Mouse (Mus musculus) large intestine, adult 2 months (tissue): ENCODE results near the gene Suclg2. TPM values are rescaled to one million over a fixed set of nuclear protein-coding genes. Genes with fewer than 3 reads are reported as not detected.
"Not testable (repeated sequence)": the region's sequence is repeated elsewhere in the genome, so short reads cannot be mapped to it uniquely, and the experiment has no call there.

Experiments used
- DNase-seq: peaks from one replicate; pipeline ENCODE4 v3.0.0-alpha.2; 2012; ENCODE audit warnings: low read depth, low spot score
- WGBS: fragments of 180-500 bp; shearing (Covaris S2); methylation state at CpG from one replicate; pipeline ENCODE4 v1.1.7; 2018; 5-methylcytosine and 5-hydroxymethylcytosine counted together
- polyA plus RNA-seq: library from polyadenylated mRNA; depleted of rRNA; stranded (reverse); fragments of >200 nt; gene quantifications from 2 replicates; pipeline ENCODE4 v1.2.3, GENCODE M21; 2012

The Suclg2 gene
- polyA plus RNA-seq, 1 experiment = 30.6 TPM

DNA sequence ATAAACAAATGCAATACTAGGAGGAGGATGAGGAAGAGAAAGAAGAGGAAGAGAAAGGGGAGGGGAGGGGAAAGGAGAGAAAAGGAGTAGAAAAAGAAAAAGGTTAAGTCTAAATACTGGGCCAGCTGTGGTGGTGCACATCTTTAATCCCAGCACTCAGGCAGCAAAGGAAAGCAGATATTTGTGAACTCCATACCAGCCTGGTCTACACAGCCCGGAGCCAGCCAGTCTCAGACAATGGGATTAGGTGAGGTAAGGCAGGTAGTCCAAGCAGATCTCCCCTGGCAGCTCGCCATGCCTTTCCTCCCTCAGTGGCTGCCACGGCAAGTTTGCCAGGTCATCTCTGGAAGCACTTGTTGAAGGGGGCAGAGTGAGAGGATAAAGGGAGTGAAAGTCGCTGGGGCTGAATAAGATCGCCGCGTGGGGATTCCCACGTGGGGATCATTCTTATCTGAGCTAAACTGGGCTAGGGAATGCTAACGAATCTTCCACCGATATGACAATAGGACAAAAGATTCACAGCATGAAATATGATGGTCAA is 69.4 kb downstream of the Suclg2 start:
- no peak for DNase-seq
- WGBS = 86% methylated on average over 10 of the region's 10 CpGs

DNA sequence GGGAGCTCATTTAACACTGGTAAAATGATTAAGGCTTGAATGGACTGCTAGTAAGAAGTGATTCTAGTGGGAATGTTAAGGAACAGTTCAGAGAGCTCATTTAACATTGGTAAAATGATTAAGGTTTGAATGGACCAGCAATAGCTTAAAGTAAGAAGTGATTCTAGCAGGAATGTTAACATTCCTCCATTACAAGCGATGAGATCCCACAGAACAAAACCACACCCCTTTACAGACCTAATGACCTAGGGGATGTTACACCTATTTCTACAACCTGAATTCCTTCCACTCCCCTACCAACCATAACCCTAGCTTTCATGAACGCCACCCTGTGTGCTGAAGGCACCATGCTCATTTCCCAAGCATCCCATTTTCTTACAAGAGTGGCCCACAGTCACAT is 81.2 kb downstream of the Suclg2 start:
- WGBS = 93% methylated on average over 2 of the region's 2 CpGs
- no peak for DNase-seq

DNA sequence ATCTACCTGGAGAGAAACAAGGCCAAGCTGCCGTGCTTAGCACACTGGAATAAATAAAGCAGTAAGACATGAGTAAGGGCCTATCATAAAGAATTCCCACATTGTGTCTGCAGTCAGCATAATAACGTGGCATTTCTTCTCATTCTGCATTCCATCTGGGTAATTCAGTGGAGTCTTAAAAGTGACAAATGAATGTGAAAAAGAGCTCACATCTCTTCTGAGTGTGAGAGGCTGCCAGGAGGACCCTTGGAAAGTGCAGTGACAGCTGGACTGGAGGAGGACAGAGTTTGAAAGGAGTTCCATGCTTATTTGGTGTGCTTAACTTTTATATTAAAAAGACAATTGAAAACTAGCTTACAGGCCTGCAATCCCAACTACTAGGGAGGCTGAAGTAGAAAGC is 83.2 kb downstream of the Suclg2 start:
- WGBS = 56% methylated on average over 2 of the region's 2 CpGs
- no peak for DNase-seq

DNA sequence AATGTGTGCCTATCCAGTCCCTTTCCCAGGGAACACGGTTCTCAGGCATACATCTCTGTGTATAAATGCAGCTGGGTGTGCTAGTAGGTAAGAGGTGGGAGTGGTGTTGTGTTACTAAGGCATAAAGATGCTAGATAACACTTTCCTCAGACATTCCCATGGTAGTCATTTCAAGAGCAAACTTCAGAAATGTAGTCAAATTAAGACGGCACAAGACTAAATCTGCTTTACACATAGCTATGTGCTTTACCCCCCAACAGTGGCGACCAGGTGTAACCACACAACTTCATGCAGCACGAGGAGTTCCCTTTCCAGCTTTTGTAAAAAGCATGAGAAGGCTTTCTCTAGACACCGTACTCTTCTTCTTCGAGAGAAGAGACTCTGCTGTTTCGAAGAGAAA is 89.5 kb downstream of the Suclg2 start:
- DNase-seq = no peak
- 88% methylated on average over 7 of the region's 7 CpGs for WGBS

DNA sequence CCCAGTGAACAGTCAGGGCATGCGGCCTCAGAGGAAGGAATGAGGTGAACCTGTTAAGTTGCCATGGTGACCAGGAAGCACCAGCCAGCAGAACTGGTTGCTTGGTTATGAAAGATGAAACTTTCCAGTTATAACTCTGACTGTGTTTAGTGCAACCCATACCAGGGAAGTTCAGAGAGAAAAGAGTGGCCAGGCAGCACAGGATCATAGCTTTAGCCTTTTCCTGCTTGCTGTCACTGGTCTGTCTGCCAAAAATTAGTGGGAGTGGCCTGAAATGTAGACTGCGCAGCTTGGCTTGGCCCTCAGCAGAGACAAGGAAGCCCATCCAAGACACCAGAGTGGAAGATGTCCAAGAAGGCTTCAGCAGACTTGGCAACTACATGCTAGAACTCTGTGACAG is 96.8 kb downstream of the Suclg2 start:
- WGBS = 74% methylated on average over 2 of the region's 2 CpGs
- no peak for DNase-seq

DNA sequence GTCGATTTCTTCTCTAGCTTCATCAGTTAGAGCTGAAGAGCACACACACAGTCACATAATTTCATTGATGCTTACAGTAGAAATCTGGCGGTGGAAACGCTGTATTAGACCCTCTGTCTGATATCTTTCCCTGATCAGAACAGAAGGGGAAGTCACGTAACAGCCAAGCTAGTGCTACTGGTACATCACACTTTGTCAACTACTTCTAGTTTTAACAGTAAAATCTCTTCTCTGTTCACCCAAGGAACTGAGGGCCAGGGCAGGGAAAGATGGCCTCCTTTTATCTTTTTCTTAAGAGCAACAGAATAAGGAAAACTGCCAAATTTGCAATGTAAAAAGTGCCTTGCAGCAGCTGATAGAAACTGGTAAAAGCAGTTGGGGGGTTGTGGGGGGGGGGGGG is 97.8 kb downstream of the Suclg2 start:
- no peak for DNase-seq
- 90% methylated on average over 4 of the region's 4 CpGs for WGBS

DNA sequence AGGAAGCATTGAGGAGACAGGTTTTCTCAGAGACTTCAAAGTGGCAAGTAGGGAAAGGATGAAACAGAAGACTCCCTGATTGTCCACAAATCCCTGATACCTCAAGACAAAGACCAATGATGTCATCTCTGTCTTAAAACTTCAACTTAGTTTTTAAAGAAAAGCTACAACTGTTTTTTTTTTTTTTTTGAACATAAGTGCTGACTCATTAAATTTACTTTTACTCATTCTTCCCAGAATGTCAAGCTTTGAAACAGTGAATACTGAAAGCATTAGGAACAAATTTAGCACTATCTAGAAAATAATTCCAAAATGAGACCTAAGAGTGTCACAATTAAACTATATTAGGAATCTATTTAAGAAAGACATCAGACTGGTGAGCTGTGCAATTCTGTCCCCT is 98.8 kb downstream of the Suclg2 start:
- no peak for DNase-seq

DNA sequence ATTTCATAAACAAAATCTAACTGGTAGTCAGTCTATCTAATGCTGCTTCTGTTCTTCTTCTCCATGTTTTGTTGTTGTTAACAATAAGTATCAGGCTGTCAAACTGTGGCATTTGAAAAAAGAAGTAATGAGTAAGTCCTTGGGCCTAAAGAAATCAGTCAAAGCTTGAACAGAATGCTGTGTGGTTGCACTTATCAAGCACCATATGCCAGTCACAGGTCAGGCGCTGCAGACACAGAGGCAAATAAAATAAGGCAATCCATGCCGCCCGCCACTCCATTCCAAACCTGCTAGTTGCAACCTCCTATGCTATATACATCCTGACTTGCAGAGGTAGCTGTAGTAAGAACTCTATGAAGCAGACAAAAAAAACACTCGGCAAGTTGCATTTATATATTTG is 100.2 kb downstream of the Suclg2 start:
- DNase-seq = no peak
- 87% methylated on average over 4 of the region's 4 CpGs for WGBS

DNA sequence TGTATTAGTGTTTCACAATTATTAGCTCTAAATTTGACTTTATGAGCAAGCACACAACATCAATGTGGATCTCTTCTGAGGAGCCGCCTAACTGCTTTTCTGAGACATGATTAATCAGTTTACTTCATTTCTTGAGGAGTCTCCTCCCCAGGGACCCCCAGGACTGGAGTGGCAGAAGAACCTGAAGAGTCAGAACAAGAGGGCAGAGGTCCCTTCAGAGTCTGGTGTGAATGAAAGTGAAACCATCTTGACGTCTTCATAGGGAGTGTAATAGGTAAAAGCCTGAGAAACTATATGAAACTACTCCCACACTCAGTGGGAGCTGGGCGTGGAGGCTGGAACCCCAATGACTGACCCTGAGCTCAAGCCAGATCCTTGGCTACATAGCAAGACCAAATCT is 105.4 kb downstream of the Suclg2 start:
- WGBS = 72% methylated on average over 3 of the region's 3 CpGs
- DNase-seq = no peak

DNA sequence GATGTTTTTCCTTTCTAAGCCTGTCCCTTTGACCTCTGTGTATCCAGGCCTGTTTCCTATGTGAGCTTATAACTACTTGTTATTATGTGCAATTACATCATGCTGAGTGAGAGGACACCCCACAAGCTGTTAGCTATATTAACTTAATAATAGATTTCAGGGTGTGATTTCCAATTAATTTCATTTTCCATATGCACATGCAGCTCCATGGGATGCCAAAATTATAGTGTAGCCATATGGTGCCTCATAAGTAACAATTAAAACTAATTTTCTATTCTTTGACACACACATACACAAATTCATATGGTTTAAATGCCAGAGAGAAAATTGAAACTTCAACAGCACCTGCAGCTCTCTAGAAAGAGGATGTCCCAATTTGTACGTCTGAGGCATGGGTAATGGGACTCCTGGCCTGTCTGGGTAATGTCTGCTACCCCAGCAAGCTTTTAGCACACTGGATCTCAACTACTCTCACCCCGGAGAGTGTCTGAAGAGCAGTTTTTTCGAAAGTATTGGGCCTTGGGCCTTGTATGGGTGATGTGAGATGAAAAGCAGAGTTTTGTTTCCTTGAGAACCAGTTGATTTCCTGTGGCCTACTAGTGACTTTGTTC is 106.1 kb downstream of the Suclg2 start:
- no peak for DNase-seq
- 88% methylated on average over 3 of the region's 3 CpGs for WGBS

DNA sequence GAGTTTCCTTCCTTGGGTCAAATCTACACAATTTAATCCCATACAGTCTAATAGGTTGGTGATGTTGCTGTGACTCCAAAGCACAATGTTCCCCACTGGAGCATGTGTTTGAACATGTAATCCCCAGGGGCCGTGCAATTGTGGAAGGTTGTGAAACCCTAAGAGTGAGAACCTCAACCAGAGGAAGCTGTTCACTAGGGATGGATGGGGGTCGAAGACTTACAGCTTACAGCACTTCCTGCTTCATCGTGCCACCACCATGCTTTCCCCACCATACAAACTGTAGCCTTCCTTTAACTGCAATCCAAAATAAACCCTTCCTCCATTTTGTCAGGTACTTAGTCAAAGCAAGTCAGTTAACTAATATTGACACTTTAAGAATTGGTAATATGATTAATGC is 107.5 kb downstream of the Suclg2 start:
- no peak for DNase-seq
- WGBS = 78% methylated on average over 3 of the region's 3 CpGs

DNA sequence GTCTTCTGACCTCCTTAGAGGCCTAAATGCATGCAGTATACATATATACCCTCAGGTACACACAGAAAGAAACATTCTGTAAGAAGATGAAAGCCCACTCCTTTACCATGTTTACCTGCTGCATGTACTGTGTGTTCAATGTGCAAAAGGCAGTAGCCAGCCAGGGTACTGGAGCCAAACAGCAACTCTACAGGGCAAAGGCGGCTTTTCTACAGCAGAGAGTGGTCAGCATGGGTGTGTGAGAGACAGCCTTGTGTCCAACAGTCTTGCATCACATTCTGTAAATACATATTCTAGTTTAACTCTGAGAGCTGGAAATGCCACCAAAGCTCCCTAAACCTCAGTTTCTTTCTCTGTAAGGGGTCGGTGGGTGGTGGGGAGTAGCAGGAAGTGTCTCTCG is 110.5 kb downstream of the Suclg2 start:
- WGBS = 95% methylated on average over 3 of the region's 3 CpGs
- DNase-seq = no peak

DNA sequence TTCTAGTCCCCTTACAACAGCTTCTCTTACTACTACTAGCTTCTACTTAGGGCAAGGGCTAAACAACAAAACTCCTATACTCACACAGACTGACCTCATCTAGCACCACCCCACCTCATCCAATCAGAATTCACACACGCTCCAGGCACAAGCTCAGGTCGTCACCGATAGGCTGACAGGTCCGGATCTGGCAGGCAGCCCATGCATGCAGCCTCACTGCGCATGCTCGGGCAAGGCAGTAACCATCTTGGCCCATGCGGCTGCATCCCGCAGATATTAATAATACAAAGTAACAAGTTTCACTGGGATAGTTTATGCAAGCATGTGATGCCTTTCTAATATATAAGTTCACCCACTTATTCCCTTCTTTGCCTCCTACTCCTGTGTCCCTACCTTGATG is 117.9 kb downstream of the Suclg2 start:
- 91% methylated on average over 8 of the region's 8 CpGs for WGBS

DNA sequence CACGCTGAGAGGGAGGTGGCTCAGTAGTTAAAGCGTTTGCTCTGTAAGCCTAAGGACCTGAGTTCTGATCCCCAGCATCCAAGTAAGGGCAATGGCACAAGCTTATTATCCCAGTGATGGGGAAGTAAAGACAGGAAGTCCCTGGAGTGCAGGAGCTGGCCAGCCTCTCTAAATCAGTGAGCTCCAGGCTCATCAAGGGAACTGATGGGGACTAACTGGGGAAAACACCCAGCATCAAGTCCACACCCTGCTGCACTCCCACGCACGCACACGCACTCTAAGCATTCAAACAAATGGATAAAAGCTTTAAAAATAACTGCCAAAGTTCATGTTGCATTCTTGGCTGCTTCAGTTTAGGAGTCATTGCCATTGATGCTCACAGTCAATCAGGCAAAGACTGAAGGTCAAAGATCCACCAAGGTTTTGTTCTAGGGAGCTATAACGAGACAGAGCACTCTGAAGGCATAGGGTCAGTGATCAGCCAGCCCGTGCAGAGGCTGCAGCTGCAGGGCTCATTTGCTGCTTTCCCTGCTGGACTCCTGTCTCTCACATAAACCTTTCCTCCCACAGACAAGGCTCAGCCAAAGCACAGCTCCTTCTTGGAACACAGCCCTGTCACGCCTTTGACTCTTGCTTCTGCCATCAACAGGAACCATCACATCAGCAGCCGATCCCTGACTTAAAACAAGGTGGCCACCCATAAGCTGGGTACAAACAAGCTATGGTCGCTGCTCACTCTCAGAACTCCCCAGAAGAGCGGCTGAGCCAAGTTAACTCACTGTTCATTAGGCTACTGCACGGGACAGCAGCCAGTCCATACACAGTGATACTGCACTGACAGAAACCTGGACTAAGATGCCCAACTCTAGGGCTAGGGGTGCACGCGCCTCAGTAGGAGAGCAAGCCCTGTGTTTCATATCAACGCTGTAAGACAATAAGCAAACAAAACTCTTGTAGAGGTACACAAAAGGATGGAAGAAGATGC is 121.5 kb downstream of the Suclg2 start:
- no peak for DNase-seq
- WGBS = 66% methylated on average over 15 of the region's 15 CpGs

More for the DNA sequence above, 117.9 kb downstream of the Suclg2 start:
- not testable (repeated sequence) for DNase-seq

DNA sequence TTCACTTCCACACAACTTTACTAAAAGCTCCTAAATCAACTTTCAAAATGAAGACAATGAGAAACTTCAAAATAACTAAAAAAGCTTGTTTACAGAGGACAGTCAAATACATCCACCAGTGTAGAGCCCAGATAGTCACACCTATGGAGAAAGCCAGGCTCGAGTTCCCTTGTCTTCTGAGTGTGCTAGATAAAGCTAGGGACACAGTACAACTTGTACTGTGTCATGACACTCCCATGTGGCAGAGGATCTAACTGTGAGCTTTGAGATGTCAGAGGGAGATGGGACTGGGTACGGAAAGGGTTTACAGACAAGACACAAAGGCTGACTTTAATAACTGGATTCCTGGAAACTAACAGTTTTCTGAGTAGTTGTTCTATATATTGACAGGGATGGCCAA is 122.7 kb downstream of the Suclg2 start:
- DNase-seq = no peak
- WGBS = 74% methylated on average over 2 of the region's 2 CpGs

DNA sequence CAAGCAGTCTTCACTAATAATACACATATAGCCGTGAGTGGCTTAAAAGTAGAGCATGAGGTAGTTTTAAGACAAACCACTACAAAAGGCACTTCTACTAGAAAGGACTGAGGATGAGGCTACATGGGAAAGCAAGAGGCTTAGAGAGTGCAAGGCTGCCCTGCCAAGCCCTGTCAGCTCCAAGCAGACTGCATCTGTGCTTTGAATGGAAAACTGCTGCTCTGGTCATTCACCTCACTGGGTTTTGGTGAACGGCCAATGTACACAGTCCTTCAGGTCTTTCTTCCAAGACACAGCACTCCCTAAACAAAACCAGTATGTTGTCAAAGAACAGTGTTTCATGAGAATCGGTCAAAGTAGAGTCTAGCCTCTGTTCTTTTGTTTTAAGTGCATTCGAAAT is 124.4 kb downstream of the Suclg2 start:
- no peak for DNase-seq
- 61% methylated on average over 4 of the region's 4 CpGs for WGBS

DNA sequence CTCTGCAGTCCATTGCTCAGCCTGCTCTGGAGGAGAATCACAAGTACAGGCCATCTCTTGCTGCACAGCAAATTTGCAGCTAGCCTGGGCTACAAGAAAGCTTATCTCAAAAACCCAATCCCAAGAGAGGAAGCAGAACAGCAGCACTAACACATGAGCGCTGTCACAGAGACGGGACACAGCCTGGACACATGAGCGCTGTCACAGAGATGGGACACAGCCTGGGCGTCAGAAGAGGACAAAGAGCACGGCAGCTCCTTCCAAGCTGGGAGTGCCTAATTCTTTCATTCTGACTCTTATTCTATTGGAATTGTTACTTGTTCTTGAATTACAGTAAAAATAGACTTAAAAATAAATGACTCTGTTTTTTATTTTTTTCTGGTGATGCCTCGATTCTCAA is 126.2 kb downstream of the Suclg2 start:
- 91% methylated on average over 6 of the region's 6 CpGs for WGBS

DNA sequence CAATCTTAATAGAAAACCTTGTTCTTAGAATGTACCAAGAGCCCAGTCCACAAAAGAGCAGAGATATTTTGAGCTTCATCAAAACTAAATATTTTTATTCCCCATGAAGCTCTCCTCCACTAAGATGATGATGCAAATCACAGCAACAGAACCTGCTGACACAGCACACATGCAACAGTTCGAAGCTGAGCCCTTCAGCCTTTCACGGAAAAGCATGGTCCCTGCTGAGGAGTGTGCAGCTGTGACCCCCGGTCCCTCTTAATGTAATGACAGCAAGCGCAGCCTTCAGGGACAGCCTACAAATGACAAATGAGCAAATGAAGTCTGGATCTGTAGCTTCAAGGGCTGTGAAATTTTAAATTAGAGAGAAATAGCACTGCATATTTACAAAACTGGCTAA is 128.1 kb downstream of the Suclg2 start:
- no peak for DNase-seq
- 84% methylated on average over 4 of the region's 4 CpGs for WGBS

More for the DNA sequence above, 126.2 kb downstream of the Suclg2 start:
- DNase-seq = no peak

DNA sequence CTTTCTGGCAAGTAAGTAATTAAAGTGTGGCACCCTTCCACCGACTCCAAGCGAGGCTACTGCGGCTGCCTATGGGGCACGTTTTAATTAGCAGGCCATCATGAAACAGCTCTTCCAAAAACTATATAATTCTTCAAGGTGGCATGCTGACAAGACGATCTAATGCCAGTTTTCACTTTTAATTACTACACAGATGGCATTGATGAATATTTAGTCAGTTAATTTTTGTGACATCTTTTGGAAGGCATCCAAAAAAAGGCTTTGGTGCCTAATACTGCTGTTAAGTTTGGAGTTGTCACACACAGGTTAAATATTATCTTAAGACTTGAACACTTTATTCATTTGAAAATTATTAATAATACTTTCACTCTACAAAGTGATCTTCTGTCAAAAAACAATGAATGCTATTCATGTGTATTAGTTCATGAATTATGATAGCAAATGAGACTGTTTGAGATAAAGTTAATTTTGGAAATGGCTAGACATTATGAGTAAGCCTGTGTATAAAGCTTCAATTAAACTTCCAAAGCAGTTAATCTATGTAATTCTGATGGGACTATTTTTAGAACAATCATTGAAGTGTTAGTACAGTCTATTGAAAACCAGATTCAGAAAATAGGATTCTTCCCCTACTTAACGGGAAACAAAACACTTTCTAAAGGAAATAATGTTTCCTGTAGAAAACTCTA is 131.3 kb downstream of the Suclg2 start:
- WGBS = 91% methylated on average over 6 of the region's 6 CpGs
- DNase-seq = no peak

DNA sequence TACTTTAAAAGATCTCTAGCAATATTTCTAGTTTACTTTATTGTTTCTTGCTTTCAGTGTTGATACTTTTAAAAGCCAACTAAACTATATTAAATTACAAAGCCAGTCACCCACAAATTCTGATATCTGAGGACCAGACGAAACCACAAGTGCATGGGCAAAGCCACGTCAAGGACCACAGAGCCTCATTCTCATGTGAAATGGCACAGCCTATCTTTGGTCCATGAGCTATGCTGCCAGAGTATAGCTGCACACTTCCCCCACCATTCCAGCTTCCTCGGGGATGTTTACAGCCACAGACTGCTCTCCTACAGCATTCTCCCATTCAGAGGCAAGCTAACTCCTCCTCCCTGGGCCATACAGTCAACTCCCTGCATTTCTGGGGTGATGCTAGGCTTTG is 136.7 kb downstream of the Suclg2 start:
- DNase-seq = no peak
- 79% methylated on average over 3 of the region's 3 CpGs for WGBS
